Mouse (Mus musculus) thymus, adult 2 months (tissue): ENCODE data around the gene Ccdc85a. TPM values are rescaled to one million over a fixed set of nuclear protein-coding genes. Genes with fewer than 3 reads are reported as not detected.

Source experiments
- DNase-seq: peaks from one replicate; pipeline ENCODE4 v3.0.0; 2021
- H3K27ac ChIP-seq: fragments of 200-500 bp; 2 replicates; pipeline ENCODE4 v1.5.1; 2012; ENCODE audit warnings: low read length, control low read depth; ENCODE audit not compliant: control insufficient read depth, insufficient read depth
- H3K27me3 ChIP-seq: fragments of 200-500 bp; 2 replicates; pipeline ENCODE4 v1.6.1; 2012; ENCODE audit warnings: mild to moderate bottlenecking, low read length, moderate library complexity, mixed read lengths; ENCODE audit not compliant: control insufficient read depth, insufficient read depth
- H3K36me3 ChIP-seq: fragments of 200-500 bp; 2 replicates; pipeline ENCODE4 v1.6.1; 2012; ENCODE audit warnings: mild to moderate bottlenecking, low read length, moderate library complexity; ENCODE audit not compliant: control insufficient read depth, insufficient read depth
- H3K4me1 ChIP-seq: fragments of 200-500 bp; replicated peaks from 2 replicates; pipeline ENCODE4 v1.6.1; 2012; ENCODE audit warnings: low read length; ENCODE audit not compliant: control insufficient read depth, insufficient read depth
- H3K4me3 ChIP-seq: fragments of 200-500 bp; 2 replicates; pipeline ENCODE4 v1.5.1; 2012; ENCODE audit warnings: mild to moderate bottlenecking, low read length, control low read depth, moderate library complexity; ENCODE audit not compliant: control insufficient read depth, insufficient read depth
- CTCF ChIP-seq: fragments of 200-500 bp; IDR thresholded peaks from 2 replicates; pipeline ENCODE4 v1.5.1; 2012; ENCODE audit warnings: mild to moderate bottlenecking, control low read depth, low read length, moderate library complexity, borderline replicate concordance; ENCODE audit not compliant: control insufficient read depth, poor library complexity, insufficient read depth; ENCODE audit errors: extremely low read depth
- POLR2A ChIP-seq: fragments of 200-500 bp; IDR thresholded peaks from 2 replicates; pipeline ENCODE4 v1.6.1; 2012; ENCODE audit warnings: mild to moderate bottlenecking, low read length, control low read depth, moderate library complexity; ENCODE audit not compliant: control insufficient read depth, poor library complexity, insufficient read depth; ENCODE audit errors: extremely low read depth
- WGBS: fragments of 180-500 bp; shearing (Covaris S2); methylation state at CpG from one replicate; pipeline ENCODE4 v1.1.7; 2018; 5-methylcytosine and 5-hydroxymethylcytosine counted together
- polyA plus RNA-seq: library from polyadenylated mRNA; depleted of rRNA; stranded (reverse); fragments of >200 nt; gene quantifications from 2 replicates; pipeline ENCODE4 v1.2.3, GENCODE M21; 2012

The Ccdc85a gene
- polyA plus RNA-seq, 1 experiment: 0.58 TPM

DNA sequence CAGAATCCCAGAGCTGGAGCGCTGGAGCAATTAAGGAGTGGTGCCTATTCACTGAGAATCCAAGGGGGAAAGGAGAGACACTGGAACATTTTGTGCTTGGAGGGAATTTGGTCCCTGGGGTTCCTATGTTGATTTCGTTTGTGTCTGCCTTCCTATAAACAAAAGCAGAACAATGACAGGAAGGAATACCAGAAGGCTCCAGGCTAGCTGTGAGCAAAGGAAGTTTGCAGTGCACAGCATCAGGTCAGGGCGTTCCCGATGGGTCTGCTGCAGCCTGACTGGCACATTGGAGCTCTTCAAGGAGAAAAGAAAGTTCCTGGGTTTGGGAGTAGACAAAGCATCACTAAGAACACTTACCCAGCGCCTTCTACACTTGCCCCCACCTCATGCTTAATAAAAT is 1.9 kb downstream of the Ccdc85a start:
- 22% methylated on average over 5 of the region's 5 CpGs for WGBS

DNA sequence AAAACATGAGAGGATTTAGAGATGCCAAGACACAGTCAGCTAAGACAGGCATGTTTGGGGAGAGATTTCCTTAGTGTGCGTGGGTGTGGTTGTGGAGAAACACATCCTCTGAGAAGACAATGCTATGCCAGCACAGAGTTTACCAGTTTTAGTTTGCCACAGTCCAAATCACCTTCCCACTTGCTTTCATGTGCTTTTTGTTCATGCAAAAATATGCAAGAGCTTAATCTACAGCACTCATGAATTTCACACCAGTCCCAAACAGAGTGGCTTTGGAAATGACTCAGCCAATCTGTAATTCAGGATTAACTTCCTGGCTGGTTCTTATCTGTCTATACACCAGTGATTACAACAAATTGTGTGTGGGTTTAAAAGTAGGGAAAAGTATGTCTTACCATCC is 11.7 kb downstream of the Ccdc85a start:
- DNase-seq: no peak
- no peak overlapping the region for H3K4me3 ChIP-seq
- whole genome bisulfite sequencing: 91% methylated on average over 1 of the region's 1 CpGs
- no peak overlapping the region for H3K27ac ChIP-seq
- no peaks in the 10 kb centered on the region for H3K36me3 ChIP-seq
- no peak for TF ChIP-seq POLR2A
- no peak for TF ChIP-seq CTCF
- H3K27me3 ChIP-seq: no peaks in the 10 kb centered on the region
- no peaks in the 10 kb centered on the region for H3K4me1 ChIP-seq

More for the DNA sequence above, 1.9 kb downstream of the Ccdc85a start:
- H3K4me1 ChIP-seq: no peaks in the 10 kb centered on the region
- no peaks in the 10 kb centered on the region; the same call in 1 of the 2 replicates for H3K27me3 ChIP-seq
- no peaks in the 10 kb centered on the region for H3K36me3 ChIP-seq
- no peak for TF ChIP-seq POLR2A
- no peak for TF ChIP-seq CTCF
- DNase-seq: no peak
- no peak overlapping the region for H3K4me3 ChIP-seq
- no peak overlapping the region for H3K27ac ChIP-seq

DNA sequence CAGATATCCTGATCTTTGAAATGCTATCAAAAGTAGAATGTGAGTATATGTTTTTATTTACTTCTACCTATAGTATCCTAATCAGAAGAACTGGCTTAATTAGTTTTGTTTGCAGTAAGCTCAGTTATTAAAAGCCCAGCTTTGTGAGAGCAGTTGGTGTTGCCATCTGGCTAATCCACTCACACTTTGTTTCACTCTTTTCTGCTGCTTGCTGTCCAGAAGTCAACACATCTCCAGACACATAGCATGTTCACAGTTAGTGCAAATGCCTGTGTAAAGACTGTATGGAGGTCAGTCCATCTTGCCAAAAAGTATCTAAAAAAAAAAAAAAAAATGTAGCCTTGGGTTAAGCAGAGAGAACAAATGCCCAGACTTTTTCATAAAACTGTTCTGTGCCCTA is 27.7 kb downstream of the Ccdc85a start:
- no peaks in the 10 kb centered on the region for H3K4me1 ChIP-seq
- no peaks in the 10 kb centered on the region for H3K36me3 ChIP-seq
- TF ChIP-seq CTCF: no peak
- H3K27ac ChIP-seq: no peak overlapping the region
- H3K4me3 ChIP-seq: no peak overlapping the region
- H3K27me3 ChIP-seq: no peaks in the 10 kb centered on the region
- no peak for DNase-seq

DNA sequence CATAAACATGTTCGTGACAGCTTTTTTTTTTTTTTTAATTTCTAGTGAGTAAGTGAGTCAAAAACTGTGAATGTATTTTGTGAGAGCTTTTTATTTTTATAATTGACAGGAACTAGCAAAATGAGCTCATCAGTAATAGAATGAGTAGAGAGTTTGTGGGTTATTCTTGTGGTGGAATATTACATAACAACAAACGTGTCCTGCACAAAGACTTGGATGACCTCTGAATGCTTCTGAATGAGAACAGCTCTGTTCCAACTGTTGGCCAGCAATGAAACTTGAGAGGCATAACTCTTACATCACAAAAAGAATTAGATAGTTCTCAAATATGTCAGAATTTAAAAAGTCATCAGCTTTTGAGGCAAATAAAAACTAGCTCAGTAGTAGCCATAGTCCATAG is 40.7 kb downstream of the Ccdc85a start:
- Histone ChIP-seq H3K27ac (no peak overlapping the region), H3K36me3 (no peaks in the 10 kb centered on the region), H3K27me3 (no peaks in the 10 kb centered on the region), H3K4me3 (no peak overlapping the region), H3K4me1 (no peaks in the 10 kb centered on the region)
- TF ChIP-seq CTCF (no peak), POLR2A (no peak)
- 90% methylated on average over 2 of the region's 2 CpGs for WGBS
- no peak for DNase-seq

DNA sequence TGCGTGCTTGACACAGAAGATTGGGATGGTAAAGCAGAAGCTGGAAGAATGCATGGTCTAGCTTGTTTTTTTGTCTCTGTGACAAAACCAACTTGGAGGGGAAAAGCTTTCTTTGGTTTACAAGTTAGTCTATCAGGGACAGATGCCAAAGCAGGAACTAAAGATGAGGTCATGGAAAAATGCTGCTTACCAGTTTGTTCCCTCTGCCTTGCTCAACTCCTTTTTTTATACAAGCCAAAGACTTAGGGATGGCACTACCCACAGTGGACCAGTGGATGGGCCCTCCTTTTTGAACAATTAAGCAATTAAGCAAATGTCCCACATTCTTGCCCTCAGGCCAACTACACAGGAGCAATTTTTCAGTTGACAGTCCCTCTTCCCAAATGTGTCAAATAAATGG is 42.8 kb downstream of the Ccdc85a start:
- Histone ChIP-seq H3K4me1 (no peaks in the 10 kb centered on the region), H3K27me3 (no peaks in the 10 kb centered on the region), H3K4me3 (no peak overlapping the region), H3K36me3 (no peaks in the 10 kb centered on the region), H3K27ac (no peak overlapping the region)
- no peak for DNase-seq
- TF ChIP-seq CTCF (no peak), POLR2A (no peak)
- 88% methylated on average over 1 of the region's 1 CpGs for WGBS

DNA sequence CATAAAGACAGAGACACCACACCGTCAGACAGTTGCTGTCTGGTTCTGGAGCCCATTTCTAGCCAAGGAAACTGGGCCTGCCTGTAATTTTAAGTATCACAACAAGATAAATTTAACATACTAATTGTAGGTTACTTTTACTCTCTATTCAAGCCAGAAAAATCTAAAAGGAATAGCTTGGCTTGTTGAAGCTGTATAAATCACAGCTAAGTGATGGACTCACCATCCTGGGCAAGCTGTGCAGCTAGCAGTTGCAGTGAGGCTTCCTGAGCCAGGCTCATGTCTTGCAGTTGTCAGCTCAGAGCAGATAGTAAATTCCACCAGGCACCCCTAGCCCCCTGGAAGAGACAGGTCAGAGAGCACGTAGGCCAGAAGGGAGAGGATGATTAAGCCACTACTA is 50.8 kb downstream of the Ccdc85a start:
- Histone ChIP-seq H3K36me3 (no peaks in the 10 kb centered on the region), H3K4me3 (no peak overlapping the region), H3K27ac (no peak overlapping the region), H3K27me3 (no peaks in the 10 kb centered on the region), H3K4me1 (no peaks in the 10 kb centered on the region)
- DNase-seq: no peak
- no peak for TF ChIP-seq POLR2A
- no peak for TF ChIP-seq CTCF
- 86% methylated on average over 2 of the region's 2 CpGs for WGBS

DNA sequence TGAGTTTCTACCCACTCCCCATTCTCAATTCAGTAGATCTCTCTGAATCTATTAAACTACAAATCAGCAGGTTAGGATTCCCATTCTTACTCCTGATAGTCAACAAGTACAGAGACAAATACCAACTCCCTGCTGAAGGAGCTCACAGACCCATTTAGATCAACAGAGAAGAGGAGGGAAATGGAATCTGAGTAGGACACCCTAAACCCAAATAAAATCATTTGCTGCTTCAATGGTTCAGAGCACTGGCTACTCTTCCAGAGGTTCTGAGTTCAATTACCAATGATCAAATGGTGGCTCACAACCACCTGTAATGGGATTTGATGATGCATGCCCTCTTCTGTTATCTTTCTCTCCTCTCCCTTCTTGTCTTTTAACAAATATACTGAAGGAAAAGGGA is 82.9 kb downstream of the Ccdc85a start:
- Histone ChIP-seq H3K4me3 (no peak overlapping the region), H3K36me3 (no peaks in the 10 kb centered on the region), H3K4me1 (no peaks in the 10 kb centered on the region), H3K27ac (no peak overlapping the region), H3K27me3 (no peaks in the 10 kb centered on the region)
- no peak for TF ChIP-seq POLR2A
- no peak for DNase-seq

DNA sequence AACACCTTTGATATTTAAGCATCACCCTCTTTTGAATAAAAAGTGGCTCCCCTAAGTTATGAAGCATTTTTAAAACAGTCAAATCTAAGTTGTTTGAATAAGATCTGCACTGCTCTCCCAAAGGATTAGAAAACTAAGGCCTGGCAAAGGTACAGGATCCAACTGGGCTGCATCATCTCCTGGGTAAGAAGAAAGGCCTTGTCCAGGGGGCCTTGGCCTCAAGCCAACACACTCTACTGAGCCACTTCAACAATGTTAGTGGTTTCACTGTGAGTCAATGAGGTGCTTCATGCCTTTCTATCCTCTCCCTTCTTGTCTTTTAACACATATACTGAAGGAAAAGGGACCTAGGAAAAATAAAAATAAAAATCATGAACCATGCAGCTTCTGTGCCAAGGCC is 87.1 kb downstream of the Ccdc85a start:
- TF ChIP-seq POLR2A: no peak
- TF ChIP-seq CTCF: no peak
- DNase-seq: no peak
- Histone ChIP-seq H3K4me1 (no peaks in the 10 kb centered on the region), H3K27me3 (no peaks in the 10 kb centered on the region), H3K27ac (no peak overlapping the region), H3K4me3 (no peak overlapping the region), H3K36me3 (no peaks in the 10 kb centered on the region)
